Mouse (Mus musculus) gastrocnemius, postnatal 36 days (tissue): ENCODE results near the gene Actb. TPM values are rescaled to one million over a fixed set of nuclear protein-coding genes. Genes with fewer than 3 reads are reported as not detected.
"Not testable (repeated sequence)": the region's sequence is repeated elsewhere in the genome, so short reads cannot be mapped to it uniquely, and the experiment has no call there.

Experiments used
- DNase-seq, 2 experiments: peaks; one replicate each; pipeline ENCODE4 v3.0.0; 2022
- intact Hi-C: fragments of 180-260 bp; cut with DNase I; formaldehyde crosslinking; loops from one replicate; pipeline ENCODE4 v1.15.1; 2025
- total RNA-seq, 2 experiments: library from RNA; stranded (reverse); gene quantifications; 2 replicates each; pipeline ENCODE4 v1.2.3; 2021

Actb gene
- total RNA-seq, 2 experiments from 2014 or later, result 427 to 440 TPM

- DNase-seq, result no peak
- intact Hi-C loops, result loop anchor here (1.0 kb wide), 1 partner anchor 28 kb away; no protein-coding TSS in a partner anchor
These were observed 2.1 kb downstream of the Actb start for GRCm38 (mm10) chr5:142904208-142905037.

GRCm38 (mm10) chr5:142903470-142904207 is 2.9 kb downstream of the Actb start:
- no peak for DNase-seq
- intact Hi-C loops, result no loop called here

GRCm38 (mm10) chr5:142902506-142903314 is 3.8 kb downstream of the Actb start:
- intact Hi-C loops, result no loop called here
- DNase-seq, result no peak

GRCm38 (mm10) chr5:142901846-142902505 is 4.6 kb downstream of the Actb start:
- DNase-seq, result no peak
- intact Hi-C loops, result no loop called here

DNA sequence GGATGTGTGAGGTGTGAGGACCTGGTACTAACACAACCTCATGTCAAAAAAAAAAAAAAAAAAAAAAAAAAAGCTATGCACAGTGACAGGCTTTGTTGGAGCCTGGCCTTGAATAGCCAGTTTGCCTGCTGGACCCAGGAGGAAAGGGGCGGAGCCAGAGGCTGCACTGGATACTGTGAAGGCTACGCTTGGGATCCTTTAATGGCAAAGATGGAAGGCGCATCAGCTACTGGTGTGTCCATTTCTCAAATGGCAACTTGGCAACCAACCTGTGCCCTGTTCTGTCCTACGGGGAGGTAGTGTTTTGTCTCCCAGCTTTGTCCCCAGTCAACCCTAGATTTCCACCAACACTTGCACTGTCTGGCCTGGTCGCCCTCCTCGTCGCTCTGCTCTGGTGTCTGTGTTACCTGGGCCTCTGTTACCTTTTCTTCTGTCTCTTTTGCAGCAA is 5.2 kb downstream of the Actb start:
- intact Hi-C loops, result no loop called here
- peak; percentile 44 to 46 for DNase-seq

- DNase-seq, result no peak
- intact Hi-C loops, result no loop called here
These were observed 5.9 kb downstream of the Actb start for GRCm38 (mm10) chr5:142900651-142901050.

- DNase-seq, result no peak
- intact Hi-C loops, result no loop called here
These were observed 6.5 kb downstream of the Actb start for GRCm38 (mm10) chr5:142899932-142900533.

DNA sequence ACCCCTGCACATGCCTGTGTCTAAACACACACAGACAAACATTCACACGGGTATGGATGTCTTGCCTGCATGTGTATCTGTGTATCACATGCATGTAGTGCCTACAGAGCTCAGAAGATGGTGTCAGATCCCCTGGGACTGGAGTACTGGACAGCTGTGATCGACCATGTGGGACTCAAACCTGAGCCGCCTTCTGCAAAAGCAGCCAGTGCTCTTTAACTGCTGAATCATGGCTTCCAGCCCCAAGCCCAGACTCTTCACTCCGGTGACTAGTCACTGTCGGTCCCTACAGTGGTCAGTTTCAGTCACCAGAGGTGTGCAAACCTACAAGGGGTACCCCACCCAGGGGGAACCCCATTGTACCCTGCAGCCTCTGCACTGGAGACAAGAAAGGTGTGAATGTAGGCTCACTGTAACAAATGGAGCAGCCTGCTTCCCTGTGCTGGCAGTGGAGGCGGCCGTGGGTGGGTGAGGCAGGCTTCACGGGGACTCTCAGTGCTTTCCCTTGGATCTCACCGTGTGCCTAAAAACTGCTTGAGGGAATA is 7.4 kb downstream of the Actb start:
- intact Hi-C loops, result no loop called here
- no peak for DNase-seq

GRCm38 (mm10) chr5:142898316-142898715 is 8.2 kb downstream of the Actb start:
- DNase-seq, result no peak
- intact Hi-C loops, result no loop called here

DNA sequence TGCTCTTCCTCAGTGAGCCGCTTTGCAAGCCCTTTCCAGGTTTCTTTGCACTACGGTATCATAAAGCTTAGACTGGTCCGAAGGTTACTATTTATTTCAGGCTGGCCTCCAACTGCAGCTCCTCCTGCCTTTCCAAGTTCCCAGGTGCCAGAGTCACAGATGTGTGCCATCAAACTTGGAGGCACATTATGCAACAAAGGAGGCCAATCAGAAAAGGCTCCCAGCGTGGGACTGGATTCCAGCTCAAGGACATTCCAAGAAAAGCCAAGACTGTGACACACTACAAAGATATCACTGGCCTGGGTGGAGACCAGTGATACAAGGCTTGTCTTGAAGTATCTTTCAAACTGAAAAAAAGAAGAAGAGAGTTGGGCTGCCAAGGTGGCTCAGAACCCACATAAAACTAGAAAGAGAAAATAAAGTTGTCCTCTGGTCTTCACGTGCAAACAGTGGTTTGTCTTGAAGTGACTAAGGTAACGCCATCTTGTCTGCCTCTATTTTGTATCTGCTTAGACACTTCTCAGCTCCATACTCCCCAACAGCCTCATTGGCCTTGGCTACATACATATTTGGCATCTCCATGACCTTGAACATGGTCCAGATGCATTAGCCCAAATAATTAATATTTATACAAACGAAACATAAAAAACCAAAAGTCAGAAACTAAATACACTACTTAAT is 8.8 kb downstream of the Actb start:
- intact Hi-C loops, result no loop called here
- DNase-seq, result no peak

DNA sequence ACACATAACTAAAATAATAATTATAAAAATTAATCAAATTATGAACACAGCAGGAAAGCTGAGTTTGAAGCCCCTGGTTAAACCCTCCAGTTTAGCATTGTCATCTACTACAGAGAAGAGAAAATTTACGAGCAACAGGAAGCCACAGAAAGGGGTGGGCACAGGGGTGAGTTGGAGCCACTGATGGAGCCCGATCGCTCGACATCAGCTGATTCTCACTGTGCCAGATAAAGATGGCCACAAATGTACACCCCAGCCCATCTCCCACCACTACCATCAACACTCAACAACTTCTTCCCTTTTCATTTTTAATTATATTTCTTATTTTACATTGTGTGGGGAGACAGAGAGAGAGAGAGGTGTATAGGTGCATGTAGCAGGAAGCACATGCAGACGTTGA is 9.8 kb downstream of the Actb start:
- intact Hi-C loops, result no loop called here
- no peak for DNase-seq

GRCm38 (mm10) chr5:142896192-142896591 is 10.4 kb downstream of the Actb start:
- intact Hi-C loops, result no loop called here
- DNase-seq, result no peak

- DNase-seq, result peak; percentile 88 to 90
These were observed 11.5 kb downstream of the Actb start, which contains the start of gene Fbxl18 for GRCm38 (mm10) chr5:142894918-142895613. Gene Fbxl18 (minus strand): TSS chr5:142895421.

GRCm38 (mm10) chr5:142891396-142891795 is 15.2 kb downstream of the Actb start:
- no peak for DNase-seq
- intact Hi-C loops, result no loop called here

More at GRCm38 (mm10) chr5:142894918-142895613, 11.5 kb downstream of the Actb start, which contains the start of gene Fbxl18:
- intact Hi-C loops, result no loop called here

- intact Hi-C loops, DNase-seq: not testable (repeated sequence)
These were observed 19.0 kb downstream of the Actb start for GRCm38 (mm10) chr5:142887533-142887932.

DNA sequence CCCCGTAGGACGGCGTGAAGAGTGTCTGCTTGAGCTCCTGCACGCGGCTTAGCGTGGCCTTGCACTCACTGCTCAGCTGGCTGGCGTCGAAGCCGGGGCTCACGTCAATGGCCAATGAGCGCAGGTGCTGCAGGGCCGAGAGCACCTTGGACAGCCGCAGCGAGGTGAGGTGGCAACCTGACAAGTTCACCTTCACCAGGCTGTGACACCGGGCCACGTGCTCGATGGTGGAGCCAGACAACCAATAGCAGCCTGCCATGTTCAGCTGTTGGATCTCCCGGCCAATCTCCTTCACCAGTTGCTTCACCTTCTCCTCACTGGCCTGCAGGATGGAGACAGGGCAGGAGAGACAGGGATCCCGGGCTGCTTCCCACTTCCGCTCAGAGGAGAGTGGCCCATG is 19.8 kb downstream of the Actb start:
- intact Hi-C loops, result no loop called here
- DNase-seq, result no peak

- DNase-seq, result no peak
- intact Hi-C loops, result no loop called here
These were observed 20.4 kb downstream of the Actb start for GRCm38 (mm10) chr5:142886181-142886580.

DNA sequence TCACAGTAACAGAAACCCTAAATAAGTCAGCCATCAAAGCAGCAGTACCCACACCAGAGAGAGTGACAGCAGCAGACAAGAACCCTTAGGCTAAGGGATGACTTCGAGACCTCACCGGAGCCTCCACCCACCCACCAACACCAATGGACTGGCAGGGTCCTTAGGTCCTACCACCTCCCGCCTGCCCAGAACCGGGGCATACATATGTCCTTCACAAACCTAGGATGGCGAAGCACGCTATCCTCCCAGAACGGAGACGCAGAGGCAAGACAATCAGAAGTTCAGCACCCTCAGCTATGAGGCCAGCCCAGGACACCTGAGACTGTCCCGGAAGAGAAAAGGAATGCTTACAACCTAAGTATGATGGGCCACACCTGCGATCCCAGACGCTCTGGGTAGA is 24.1 kb downstream of the Actb start:
- intact Hi-C loops, result no loop called here
- no peak for DNase-seq
